In the genomic region with DNA sequence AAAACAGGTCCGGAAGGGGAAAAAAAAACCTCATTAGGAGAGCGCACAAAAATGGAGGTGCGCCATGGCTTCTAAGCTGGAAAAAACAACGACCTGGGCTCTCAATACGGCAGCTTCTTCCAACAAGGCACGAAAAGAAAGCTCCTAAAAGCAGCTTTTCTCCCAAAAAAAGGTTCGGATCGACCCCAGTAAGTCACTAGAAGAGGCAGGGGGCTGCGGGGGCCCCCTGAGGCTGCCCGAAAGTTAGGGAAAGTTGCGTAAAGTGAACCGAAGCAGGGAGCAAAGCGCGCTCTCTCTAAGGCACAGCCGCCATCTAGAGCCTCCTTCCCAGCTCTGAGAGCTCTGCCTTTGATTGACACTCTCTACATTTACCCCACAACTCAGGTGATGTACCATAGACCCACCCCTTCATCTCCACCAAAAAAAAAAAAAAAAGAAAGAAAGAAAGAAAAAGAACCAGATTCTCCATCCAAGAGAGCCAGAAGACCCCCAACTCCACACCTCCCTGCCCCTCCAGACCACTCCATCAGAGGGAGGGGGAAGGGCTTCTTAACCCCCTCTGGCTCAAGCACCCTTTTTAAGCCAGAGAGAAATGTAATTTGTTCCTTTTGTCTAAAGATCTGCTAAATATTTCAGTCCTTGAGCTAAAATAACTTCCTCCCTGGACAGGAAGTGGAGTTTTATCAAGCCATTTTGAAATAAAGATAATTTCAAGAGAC, we compare ENCODE assay signal across 8 mouse cellular contexts. TPM values are rescaled to one million over a fixed set of nuclear protein-coding genes. Genes with fewer than 3 reads are reported as not detected.
DNase-seq lines count a peak whose midpoint lies in the region; ATAC-seq lines count a peak whose summit lies in the region.

A gene (minus strand): TSS at position 419 of the 719 bp plus-strand sequence.

- H3K36me3 ChIP-seq in embryonic facial prominence, embryonic 15.5 days: peaks cover 8% of the 10 kb centered on the region; the same call in 1 of the 2 replicates
- H3K36me3 ChIP-seq in liver, embryonic 12.5 days: peaks cover 35% of the 10 kb centered on the region
- peaks cover 9% of the 10 kb centered on the region; the same call in 1 of the 2 replicates for H3K36me3 ChIP-seq in stomach, embryonic 16.5 days (ENCODE audit: control insufficient read depth, insufficient read depth, low read length)

- ATAC-seq in embryonic facial prominence, embryonic 15.5 days (ENCODE audit: insufficient number of reproducible peaks, low FRiP score, low TSS enrichment, low read depth): peak; percentile 58; the same call in 1 of the 2 replicates
- peak; percentile 66 for ATAC-seq in liver, embryonic 12.5 days
- peak; percentile 47; the same call in 1 of the 2 replicates for ATAC-seq in stomach, embryonic 16.5 days (ENCODE audit: insufficient read depth, low FRiP score)

- WGBS in embryonic facial prominence, embryonic 15.5 days: 0% methylated on average over 15 of the region's 15 CpGs
- 0% methylated on average over 15 of the region's 15 CpGs for WGBS in liver, embryonic 12.5 days (ENCODE audit: insufficient replicate concordance)
- WGBS in stomach, embryonic 16.5 days: under 1% methylated on average over 15 of the region's 15 CpGs

- peaks cover 11% of the 10 kb centered on the region for H3K4me1 ChIP-seq in embryonic facial prominence, embryonic 15.5 days
- peaks cover 20% of the 10 kb centered on the region for H3K4me1 ChIP-seq in liver, embryonic 12.5 days
- H3K4me1 ChIP-seq in stomach, embryonic 16.5 days (ENCODE audit: control insufficient read depth, insufficient read depth, low read length): peaks cover 10% of the 10 kb centered on the region

- peak within 1 kb of the TSS; percentile 75 for H3K9ac ChIP-seq in embryonic facial prominence, embryonic 15.5 days
- peak within 1 kb of the TSS; percentile 97 for H3K9ac ChIP-seq in liver, embryonic 12.5 days
- peak within 1 kb of the TSS; percentile 90 for H3K9ac ChIP-seq in stomach, embryonic 16.5 days (ENCODE audit: low read length)

- H3K27me3 ChIP-seq in embryonic facial prominence, embryonic 15.5 days: no peaks in the 10 kb centered on the region
- no peaks in the 10 kb centered on the region for H3K27me3 ChIP-seq in liver, embryonic 12.5 days (replicated peaks)
- no peaks in the 10 kb centered on the region for H3K27me3 ChIP-seq in stomach, embryonic 16.5 days (ENCODE audit: control insufficient read depth, insufficient read depth, low read length)

- peak; percentile 77 to 86 for DNase-seq in CD8-positive naive resting alpha-beta T cell, adult 2 months (ENCODE audit: low read depth in 2 of 2, low spot score in 2 of 2)
- peak; percentile 53 to 71 for DNase-seq in adrenal gland, postnatal 36 days
- peak; percentile 74 to 75 for DNase-seq in heart, adult 9 months (ENCODE audit: low spot score in 2 of 2)
- peak; percentile 79 for DNase-seq in kidney, adult 9 months
- peak; percentile 91 for DNase-seq in naive thymus-derived CD4-positive, alpha-beta T cell, adult 2 months (ENCODE audit: low read depth)

- peak within 1 kb of the TSS; percentile 99 for H3K27ac ChIP-seq in embryonic facial prominence, embryonic 15.5 days (replicated peaks)
- peak within 1 kb of the TSS; percentile 99 for H3K27ac ChIP-seq in liver, embryonic 12.5 days
- H3K27ac ChIP-seq in stomach, embryonic 16.5 days (ENCODE audit: low read length): peak within 1 kb of the TSS; percentile 100

- no peaks in the 10 kb centered on the region for H3K9me3 ChIP-seq in embryonic facial prominence, embryonic 15.5 days (replicated peaks)
- no peaks in the 10 kb centered on the region for H3K9me3 ChIP-seq in liver, embryonic 12.5 days (replicated peaks)
- no peaks in the 10 kb centered on the region for H3K9me3 ChIP-seq in stomach, embryonic 16.5 days (replicated peaks; ENCODE audit: control insufficient read depth, low read length)

- peak within 1 kb of the TSS; percentile 47 for H3K4me2 ChIP-seq in embryonic facial prominence, embryonic 15.5 days (replicated peaks)
- peak within 1 kb of the TSS; percentile 68 for H3K4me2 ChIP-seq in liver, embryonic 12.5 days
- peak within 1 kb of the TSS; percentile 55 for H3K4me2 ChIP-seq in stomach, embryonic 16.5 days (ENCODE audit: low read depth, low read length)

- peak within 1 kb of the TSS; percentile 62 for H3K4me3 ChIP-seq in embryonic facial prominence, embryonic 15.5 days (replicated peaks)
- H3K4me3 ChIP-seq in liver, embryonic 12.5 days: peak within 1 kb of the TSS; percentile 81
- H3K4me3 ChIP-seq in stomach, embryonic 16.5 days (replicated peaks; ENCODE audit: low read length): peak within 1 kb of the TSS; percentile 71

RNA-seq across cellular contexts. Expression of the gene that starts here (rescaled TPM):
- total RNA-seq in adrenal gland, postnatal 36 days (2021): 10 to 100 TPM; 40.9 to 41.6 TPM
- 46.7 and 53.0 TPM in 2 replicates for polyA plus RNA-seq in embryonic facial prominence, embryonic 15.5 days (2015; fragmentation: Nextera tagmentation; extraction: Ambion mirVana)
- 26.2 and 28.9 TPM in 2 replicates for polyA plus RNA-seq in liver, embryonic 12.5 days (2016; fragmentation: Nextera tagmentation; extraction: Ambion mirVana)
- polyA plus RNA-seq in stomach, embryonic 16.5 days (2015; fragmentation: Nextera tagmentation; extraction: Ambion mirVana): 35.8 and 44.5 TPM in 2 replicates

Comparison
In these comparisons a context has a peak if more than half of its experiments do, and no peak if none do; other contexts are left out.
1. Peak in every context shown above with its lines: DNase-seq, ATAC-seq, H3K4me3 ChIP-seq and H3K27ac ChIP-seq.